Comparison of ENCODE assay signal across 8 mouse cellular contexts in genomic region chr19:57610476-57611261, GRCm38 (mm10). TPM values are rescaled to one million over a fixed set of nuclear protein-coding genes. Genes with fewer than 3 reads are reported as not detected.
A peak's percentile ranks its signal among the peaks of the same experiment; 100 is the strongest.
DNase-seq lines count a peak whose midpoint lies in the region; ATAC-seq and TF ChIP-seq lines count a peak whose summit lies in the region.

Gene Atrnl1, plus strand, starts transcription at chr19:57611034.

- H3K27ac ChIP-seq in embryonic facial prominence, embryonic 12.5 days: peak within 1 kb of the TSS; percentile 96
- H3K27ac ChIP-seq in kidney, adult 2 months (ENCODE audit: insufficient read depth, low read depth, low read length): peak within 1 kb of the TSS; percentile 100
- H3K27ac ChIP-seq in limb, embryonic 14.5 days (replicated peaks; ENCODE audit: low read depth, low read length): peak within 1 kb of the TSS; percentile 99
- H3K27ac ChIP-seq in midbrain, embryonic 16.5 days (ENCODE audit: low read length): peak within 1 kb of the TSS; percentile 98
- H3K27ac ChIP-seq in spleen, adult 2 months (ENCODE audit: insufficient read depth, low read length): peak within 1 kb of the TSS; percentile 88

- peaks cover 13% of the 10 kb centered on the region; the same call in 1 of the 2 replicates for H3K4me1 ChIP-seq in embryonic facial prominence, embryonic 12.5 days
- H3K4me1 ChIP-seq in kidney, adult 2 months (ENCODE audit: control insufficient read depth, insufficient read depth, low read length): peaks cover 4% of the 10 kb centered on the region; the same call in 1 of the 2 replicates
- H3K4me1 ChIP-seq in limb, embryonic 14.5 days (ENCODE audit: control insufficient read depth, insufficient read depth, low read length): peaks cover 31% of the 10 kb centered on the region
- H3K4me1 ChIP-seq in midbrain, embryonic 16.5 days (ENCODE audit: control insufficient read depth, insufficient read depth, low read length): peaks cover 22% of the 10 kb centered on the region
- no peaks in the 10 kb centered on the region; the same call in 1 of the 2 replicates for H3K4me1 ChIP-seq in spleen, adult 2 months (ENCODE audit: control insufficient read depth, insufficient read depth, insufficient read length)

- no peaks in the 10 kb centered on the region for H3K27me3 ChIP-seq in embryonic facial prominence, embryonic 12.5 days
- H3K27me3 ChIP-seq in kidney, adult 2 months (replicated peaks; ENCODE audit: control insufficient read depth, insufficient read depth, low read length): no peaks in the 10 kb centered on the region
- no peaks in the 10 kb centered on the region for H3K27me3 ChIP-seq in limb, embryonic 14.5 days (ENCODE audit: control insufficient read depth, insufficient read depth, low read length)
- no peaks in the 10 kb centered on the region for H3K27me3 ChIP-seq in midbrain, embryonic 16.5 days (ENCODE audit: control insufficient read depth, insufficient read depth, low read depth, low read length)
- peaks cover 3% of the 10 kb centered on the region; the same call in 1 of the 2 replicates for H3K27me3 ChIP-seq in spleen, adult 2 months (ENCODE audit: control insufficient read depth, insufficient read depth, low read length)

- peak within 1 kb of the TSS; percentile 81 for H3K4me2 ChIP-seq in embryonic facial prominence, embryonic 12.5 days (replicated peaks)
- peak within 1 kb of the TSS; percentile 96 for H3K4me2 ChIP-seq in limb, embryonic 14.5 days (replicated peaks; ENCODE audit: low read depth, low read length, severe bottlenecking)
- H3K4me2 ChIP-seq in midbrain, embryonic 16.5 days (ENCODE audit: low read length): peak within 1 kb of the TSS; percentile 84

- peak; percentile 67 for TF ChIP-seq POLR2A in kidney, adult 2 months (IDR thresholded peaks at IDR 0.05; ENCODE audit: low read depth, low read length)
- peak; percentile 85; the same call in 1 of the 2 replicates for TF ChIP-seq POLR2A in limb, embryonic 14.5 days (IDR thresholded peaks at IDR 0.05; ENCODE audit: borderline replicate concordance, extremely low read depth, insufficient read depth, insufficient read length)
- TF ChIP-seq POLR2A in spleen, adult 2 months (IDR thresholded peaks at IDR 0.05; ENCODE audit: low read depth, low read length): peak; percentile 25

- H3K9me3 ChIP-seq in embryonic facial prominence, embryonic 12.5 days: no peaks in the 10 kb centered on the region
- H3K9me3 ChIP-seq in limb, embryonic 14.5 days (ENCODE audit: control insufficient read depth, low read length): no peaks in the 10 kb centered on the region
- H3K9me3 ChIP-seq in midbrain, embryonic 16.5 days (replicated peaks; ENCODE audit: control insufficient read depth, low read length, poor library complexity, severe bottlenecking): no peaks in the 10 kb centered on the region

- peak; percentile 88 for DNase-seq in 3134 (ENCODE audit: extremely low read depth, insufficient read length, low spot score)
- peak; percentile 91 for DNase-seq in adrenal gland, postnatal 25 days
- DNase-seq in heart, adult 18-20 months: peak; percentile 89 to 90
- DNase-seq in kidney, adult 2 months: peak; percentile 93
- DNase-seq in limb, embryonic 14.5 days (ENCODE audit: low spot score): peak; percentile 87
- peak; percentile 56 to 80 for DNase-seq in spleen, adult 2 months (ENCODE audit: low read depth in 1 of 2, low spot score in 2 of 2)

- H3K36me3 ChIP-seq in embryonic facial prominence, embryonic 12.5 days: no peaks in the 10 kb centered on the region
- H3K36me3 ChIP-seq in kidney, adult 2 months (ENCODE audit: control insufficient read depth, insufficient read depth, low read length): no peaks in the 10 kb centered on the region
- no peaks in the 10 kb centered on the region for H3K36me3 ChIP-seq in limb, embryonic 14.5 days (ENCODE audit: control insufficient read depth, insufficient read depth, low read length)
- no peaks in the 10 kb centered on the region for H3K36me3 ChIP-seq in midbrain, embryonic 16.5 days (ENCODE audit: control insufficient read depth, insufficient read depth, low read length)
- H3K36me3 ChIP-seq in spleen, adult 2 months (ENCODE audit: control insufficient read depth, insufficient read depth, low read length): no peaks in the 10 kb centered on the region

- WGBS in embryonic facial prominence, embryonic 12.5 days: under 1% methylated on average over 84 of the region's 103 CpGs
- WGBS in kidney, adult 2 months: under 1% methylated on average over 89 of the region's 103 CpGs
- WGBS in limb, embryonic 14.5 days: under 1% methylated on average over 58 of the region's 103 CpGs
- WGBS in midbrain, embryonic 16.5 days: under 1% methylated on average over 76 of the region's 103 CpGs
- under 1% methylated on average over 83 of the region's 103 CpGs for WGBS in spleen, adult 2 months

- peak within 1 kb of the TSS; percentile 96 for H3K9ac ChIP-seq in embryonic facial prominence, embryonic 12.5 days
- H3K9ac ChIP-seq in limb, embryonic 14.5 days (ENCODE audit: low read depth, low read length, severe bottlenecking): peak within 1 kb of the TSS; percentile 93
- H3K9ac ChIP-seq in midbrain, embryonic 16.5 days (ENCODE audit: low read depth, low read length): peak within 1 kb of the TSS; percentile 80

- TF ChIP-seq CTCF in kidney, adult 2 months (conservative IDR thresholded peaks at IDR 0.05; ENCODE audit: insufficient read depth, insufficient read length, low read depth, low read length): no peak
- TF ChIP-seq CTCF in spleen, adult 2 months (IDR thresholded peaks at IDR 0.05; ENCODE audit: extremely low read depth, insufficient read depth, insufficient read length, insufficient replicate concordance): no peak

- peak; percentile 88 for ATAC-seq in embryonic facial prominence, embryonic 12.5 days (ENCODE audit: insufficient number of reproducible peaks, insufficient read depth, low FRiP score, low TSS enrichment)
- ATAC-seq in limb, embryonic 14.5 days (ENCODE audit: low FRiP score, low read depth): peak; percentile 91
- ATAC-seq in midbrain, embryonic 16.5 days: peak; percentile 90

- H3K4me3 ChIP-seq in embryonic facial prominence, embryonic 12.5 days: peak within 1 kb of the TSS; percentile 96
- H3K4me3 ChIP-seq in kidney, adult 2 months (ENCODE audit: insufficient read depth, low read depth, low read length): peak within 1 kb of the TSS; percentile 92
- H3K4me3 ChIP-seq in limb, embryonic 14.5 days (replicated peaks; ENCODE audit: low read length): peak within 1 kb of the TSS; percentile 92
- peak within 1 kb of the TSS; percentile 78 for H3K4me3 ChIP-seq in midbrain, embryonic 16.5 days (ENCODE audit: low read depth, low read length)
- peak within 1 kb of the TSS; percentile 69 for H3K4me3 ChIP-seq in spleen, adult 2 months (ENCODE audit: extremely low read depth, insufficient read depth, insufficient read length)

RNA-seq across cellular contexts. Expression of gene Atrnl1, which starts in this region (rescaled TPM):
- total RNA-seq in adrenal gland, postnatal 25 days (2021): 26.9 and 29.3 TPM in 2 replicates
- 11.4 and 12.8 TPM in 2 replicates for polyA plus RNA-seq in embryonic facial prominence, embryonic 12.5 days (2016; fragmentation: Nextera tagmentation; extraction: Ambion mirVana)
- total RNA-seq in heart, adult 18-20 months (2021): 10 to 100 TPM; 12.9 to 15.9 TPM
- 13.4 and 13.7 TPM in 2 replicates for polyA plus RNA-seq in kidney, adult 2 months (2012; rRNA removed)
- polyA plus RNA-seq in limb, embryonic 14.5 days (2012; rRNA removed): 19.0 and 19.9 TPM in 2 replicates
- polyA plus RNA-seq in limb, embryonic 14.5 days (2014; fragmentation: Nextera tagmentation; extraction: Ambion mirVana): 7.7 and 10.2 TPM in 2 replicates
- polyA plus RNA-seq in midbrain, embryonic 16.5 days (2015; fragmentation: Nextera tagmentation; extraction: Ambion mirVana): 8.1 and 8.3 TPM in 2 replicates
- 5.6 and 5.8 TPM in 2 replicates for polyA plus RNA-seq in spleen, adult 2 months (2012; rRNA removed)

Comparison
In these comparisons a context has a peak if more than half of its experiments do, and no peak if none do; other contexts are left out.
1. Peak in every context shown above with its lines: DNase-seq, ATAC-seq, H3K4me3 ChIP-seq and H3K27ac ChIP-seq.
2. POLR2A ChIP-seq: peak in every context shown above with its lines; median percentile 85 in limb, embryonic 14.5 days; 67 in kidney, adult 2 months; 25 in spleen, adult 2 months.